Mouse (Mus musculus) splenic B cell, adult 2 months (primary cell): ENCODE measurements around the gene Entpd7.

Experiments
- DNase-seq: peaks from one replicate; pipeline ENCODE4 v3.0.0-alpha.2; 2011; ENCODE audit warnings: low read depth, low spot score
- H3K27me3 ChIP-seq: 2 replicates; pipeline ENCODE4 v1.6.1; 2012; ENCODE audit warnings: mild to moderate bottlenecking, low read length, moderate library complexity, mixed read lengths; ENCODE audit not compliant: control insufficient read depth, poor library complexity, insufficient read depth, severe bottlenecking
- H3K36me3 ChIP-seq: 2 replicates; pipeline ENCODE4 v1.6.1; 2012; ENCODE audit warnings: mild to moderate bottlenecking, low read length, moderate library complexity, mixed read lengths; ENCODE audit not compliant: control insufficient read depth, poor library complexity, insufficient read depth, severe bottlenecking

Gene Entpd7

DNA sequence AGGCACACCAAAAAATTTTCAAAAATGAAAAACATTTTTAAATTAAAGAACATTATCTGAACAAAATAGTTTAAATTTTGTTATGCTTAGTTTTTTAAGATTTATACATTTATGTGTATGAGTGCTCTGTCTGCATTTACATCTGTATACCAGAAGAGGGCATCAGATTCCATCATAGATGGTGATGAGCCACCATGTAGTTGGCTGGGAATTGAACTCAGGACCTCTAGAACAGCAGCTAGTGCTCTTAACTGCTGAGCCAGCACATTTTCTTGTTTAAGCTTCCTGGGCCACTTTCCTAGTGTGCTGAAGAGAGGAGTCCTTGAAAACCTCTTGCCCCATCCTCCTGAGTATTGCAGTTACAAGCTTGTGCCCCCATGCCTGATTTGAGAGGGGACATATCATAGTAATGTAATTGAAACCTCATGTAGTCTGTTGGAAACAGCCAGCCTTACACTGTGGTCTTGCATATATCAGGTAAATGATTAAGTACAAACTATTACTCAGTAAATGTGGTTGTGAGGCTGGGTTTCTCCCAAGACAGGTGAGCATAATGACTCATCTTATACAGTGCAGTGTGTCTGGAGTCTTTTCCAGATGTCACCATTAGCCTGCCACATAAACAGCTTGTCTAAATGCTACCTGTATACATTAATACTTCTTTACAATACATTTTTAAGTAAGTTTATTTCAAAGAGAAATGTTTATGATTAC, 72.2 kb downstream of the Entpd7 start:
- DNase-seq = no peak
- H3K36me3 ChIP-seq = peaks cover 4% of the 10 kb centered on the region; the same call in 1 of the 2 replicates
- H3K27me3 ChIP-seq = no peaks in the 10 kb centered on the region

DNA sequence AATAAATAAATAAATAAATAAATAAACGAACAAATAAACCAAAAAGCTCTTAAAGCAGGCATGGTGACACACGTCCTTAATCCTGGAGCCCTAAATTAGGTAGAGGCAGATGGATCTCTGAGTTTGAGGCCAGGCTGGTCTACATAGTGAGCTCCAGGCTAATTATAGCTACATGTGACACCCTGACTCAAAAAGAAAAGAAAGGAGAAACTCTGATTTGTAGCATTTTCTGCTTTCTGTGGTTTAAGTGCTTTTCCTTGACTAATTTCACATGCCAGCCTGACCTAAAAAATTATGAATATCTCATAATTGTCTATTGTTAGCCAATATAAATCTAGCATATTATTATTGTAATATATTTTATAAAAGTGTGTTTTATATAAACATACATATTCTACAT, 72.9 kb downstream of the Entpd7 start:
- Histone ChIP-seq H3K36me3 (peaks cover 4% of the 10 kb centered on the region; the same call in 1 of the 2 replicates), H3K27me3 (no peaks in the 10 kb centered on the region)
- no peak for DNase-seq

DNA sequence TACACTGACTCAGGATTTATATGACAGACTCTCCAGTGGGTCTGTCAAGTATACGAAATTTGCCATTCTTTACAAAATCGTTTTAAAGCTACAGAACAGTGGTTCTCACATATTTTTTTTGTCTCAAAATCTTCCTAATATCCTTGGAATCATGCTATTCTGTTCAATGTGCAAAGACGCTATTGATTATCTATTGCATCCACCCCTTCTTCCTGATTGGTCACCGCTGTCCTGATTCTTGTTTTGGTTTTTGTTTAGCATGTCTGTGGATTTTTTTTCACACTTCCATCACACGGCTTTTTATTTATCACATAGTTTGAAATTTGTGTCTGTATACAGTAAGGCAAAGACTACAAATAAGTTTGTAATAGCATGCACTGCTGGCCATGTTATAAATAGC, 77.0 kb downstream of the Entpd7 start:
- no peak for DNase-seq
- H3K36me3 ChIP-seq = peaks cover 8% of the 10 kb centered on the region
- no peaks in the 10 kb centered on the region for H3K27me3 ChIP-seq

DNA sequence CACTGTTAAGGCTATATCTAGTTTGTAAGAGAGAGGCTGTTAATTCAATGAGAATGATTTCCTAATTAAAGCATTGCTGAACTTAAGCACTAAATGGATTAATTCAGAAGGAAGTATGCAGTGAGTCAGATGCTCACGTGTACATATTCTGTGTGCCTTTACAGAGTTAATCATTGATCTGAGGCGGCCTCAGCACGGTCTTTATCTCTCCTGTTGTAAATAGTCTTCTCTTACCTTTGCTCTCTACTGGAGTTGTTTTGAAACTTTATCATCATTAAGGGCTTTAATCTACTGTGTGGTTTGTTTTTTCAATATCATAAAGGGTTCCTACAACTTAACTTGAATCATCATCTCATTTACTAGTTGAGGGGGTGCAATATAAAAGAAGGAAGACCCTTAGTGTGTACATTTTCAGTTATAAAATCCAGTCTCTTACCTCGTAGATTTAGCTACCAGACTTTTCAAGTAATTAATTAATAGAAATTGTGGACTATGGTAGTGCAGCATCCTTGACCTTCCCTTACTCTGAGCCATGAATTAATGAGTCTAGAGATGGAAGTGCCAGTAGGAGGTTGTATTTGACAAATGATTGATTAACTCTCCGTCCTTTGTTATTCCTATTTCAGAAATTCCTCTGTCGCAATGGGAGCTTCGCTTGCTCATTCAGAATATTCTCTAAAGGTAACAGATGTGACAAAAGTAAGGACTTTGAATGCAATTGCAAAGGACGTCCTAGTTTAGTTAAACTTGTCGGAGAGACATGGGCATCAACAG, 78.3 kb downstream of the Entpd7 start:
- H3K27me3 ChIP-seq = no peaks in the 10 kb centered on the region
- H3K36me3 ChIP-seq = peaks cover 8% of the 10 kb centered on the region
- DNase-seq = no peak

DNA sequence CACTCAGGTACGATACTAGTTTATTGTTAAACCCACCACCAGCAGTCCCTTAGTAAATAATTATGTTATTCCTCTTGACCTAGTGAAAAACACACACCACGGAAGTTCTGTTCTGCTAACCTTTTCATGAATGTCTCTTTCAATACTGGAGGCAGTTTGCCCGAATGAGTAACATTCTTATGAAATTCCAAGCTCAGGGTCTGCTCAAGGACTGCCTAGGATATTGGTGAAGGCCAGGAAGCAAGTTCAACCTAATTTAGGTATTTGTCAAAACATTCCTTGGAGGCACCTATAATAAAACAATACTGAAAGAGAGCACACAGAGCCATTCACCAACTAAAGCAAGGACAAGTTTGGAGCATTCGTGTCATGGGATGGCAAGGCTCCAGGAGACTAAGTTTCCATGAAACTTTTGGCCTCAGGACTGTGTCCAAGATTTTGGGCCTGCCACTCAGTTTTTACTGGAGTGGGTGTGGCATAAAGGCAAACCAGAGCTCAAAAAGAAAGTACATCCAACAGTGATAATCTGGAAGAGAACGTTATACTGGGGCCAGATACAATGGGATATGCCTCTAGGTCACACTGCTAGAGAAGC, 80.0 kb downstream of the Entpd7 start:
- DNase-seq = no peak
- Histone ChIP-seq H3K36me3 (peaks cover 8% of the 10 kb centered on the region), H3K27me3 (no peaks in the 10 kb centered on the region)

DNA sequence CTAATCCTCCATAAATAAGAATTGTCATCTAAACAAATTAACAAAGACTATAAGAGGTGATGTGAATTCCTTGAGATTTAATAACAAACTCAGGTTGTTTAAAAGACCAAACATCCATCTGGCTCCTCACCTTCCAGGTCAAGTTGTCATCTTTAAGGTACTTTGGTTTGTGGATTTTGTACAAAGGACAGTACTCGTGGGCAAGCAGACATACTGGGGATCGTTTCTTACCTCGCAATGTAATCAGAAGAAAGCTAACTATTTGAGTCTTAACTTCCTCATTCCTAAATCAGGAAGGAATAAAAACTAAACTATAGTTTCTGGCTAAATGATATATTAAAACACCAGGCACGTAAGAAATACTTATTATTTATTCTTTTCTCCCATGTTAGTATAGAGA, 81.1 kb downstream of the Entpd7 start:
- peaks cover 7% of the 10 kb centered on the region for H3K36me3 ChIP-seq
- H3K27me3 ChIP-seq = no peaks in the 10 kb centered on the region
- DNase-seq = no peak

DNA sequence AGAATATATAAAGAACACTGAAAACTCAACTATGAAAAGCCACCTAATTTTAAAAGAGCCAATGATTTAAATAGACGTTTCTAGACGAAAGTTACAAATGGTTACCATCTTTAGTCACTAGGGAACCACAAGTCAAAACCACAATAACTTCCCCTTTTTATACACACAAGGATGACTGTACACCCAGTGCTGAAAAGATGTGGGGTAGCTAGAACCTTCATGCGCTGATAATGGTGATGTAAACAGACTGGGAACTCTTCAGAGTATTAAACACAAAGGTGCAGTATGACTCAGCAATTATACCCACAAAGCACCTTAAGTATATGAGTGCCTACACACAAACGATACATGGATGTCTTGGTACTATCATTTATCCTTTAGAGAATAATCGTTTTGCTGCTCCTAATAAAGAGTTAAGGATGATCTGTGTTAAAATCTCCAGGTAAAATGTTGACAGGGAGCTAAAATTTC, 82.1 kb downstream of the Entpd7 start:
- peak; percentile 76 for DNase-seq
- Histone ChIP-seq H3K27me3 (no peaks in the 10 kb centered on the region), H3K36me3 (peaks cover 4% of the 10 kb centered on the region; the same call in 1 of the 2 replicates)

DNA sequence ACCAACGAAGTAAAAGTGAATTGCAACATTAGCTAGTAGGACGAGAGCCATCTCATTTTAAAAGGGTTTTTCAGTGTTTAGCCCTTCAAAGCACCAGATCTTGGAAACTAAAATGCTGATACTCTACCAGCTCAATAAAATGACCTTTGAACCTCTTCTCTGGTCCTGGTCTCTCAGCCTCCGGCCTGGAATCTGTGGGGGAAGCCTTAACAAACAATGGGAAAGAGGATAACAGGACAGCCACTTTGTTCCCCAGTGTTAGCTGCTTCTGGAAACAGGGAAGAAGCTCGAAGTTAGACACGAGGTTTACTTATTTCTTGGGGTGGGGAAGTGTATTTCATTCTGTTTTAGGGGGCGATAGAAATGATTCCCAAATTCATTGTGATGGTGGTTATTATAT, 82.8 kb downstream of the Entpd7 start:
- DNase-seq = no peak
- Histone ChIP-seq H3K27me3 (no peaks in the 10 kb centered on the region), H3K36me3 (peaks cover 4% of the 10 kb centered on the region; the same call in 1 of the 2 replicates)

DNA sequence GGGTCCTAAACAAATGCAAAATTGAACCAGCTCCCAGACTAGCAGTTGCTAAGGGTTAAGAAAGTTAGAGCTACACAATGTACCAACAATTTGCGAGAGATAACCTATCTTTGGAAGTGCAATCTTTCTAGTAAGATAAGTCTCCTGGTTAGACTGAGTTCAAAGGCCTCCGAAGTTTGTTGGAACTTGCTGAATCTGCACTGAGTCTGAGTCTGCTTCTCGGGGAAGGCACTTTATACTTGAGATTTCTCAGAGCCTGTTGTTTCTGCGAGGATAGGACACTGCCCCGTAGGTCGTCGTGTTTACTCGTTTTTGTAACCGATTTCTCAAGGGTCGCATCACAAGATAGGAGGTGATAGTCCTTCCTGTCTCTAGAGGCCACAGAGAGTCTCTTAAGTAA, 86.0 kb downstream of the Entpd7 start:
- no peaks in the 10 kb centered on the region for H3K36me3 ChIP-seq
- H3K27me3 ChIP-seq = no peaks in the 10 kb centered on the region
- no peak for DNase-seq

DNA sequence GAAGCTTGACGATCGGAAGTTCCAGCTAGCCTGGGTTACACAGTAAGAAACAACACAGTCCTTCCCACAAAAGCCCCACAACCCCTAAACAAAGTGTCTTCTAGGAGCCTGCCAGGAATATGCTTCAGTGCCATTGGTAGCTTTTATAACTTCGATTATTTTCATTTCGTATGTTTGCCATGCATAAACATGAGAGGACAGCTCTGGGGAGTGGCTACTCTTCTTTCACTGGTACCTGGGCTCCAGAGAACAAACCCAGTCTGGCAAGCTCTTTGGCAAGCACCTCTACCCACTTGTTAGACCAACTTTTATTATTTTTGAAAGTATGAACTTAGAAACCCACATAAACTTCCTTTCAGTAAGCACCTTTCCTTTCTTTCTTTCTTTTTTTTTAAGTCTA, 87.1 kb downstream of the Entpd7 start:
- DNase-seq = no peak
- no peaks in the 10 kb centered on the region for H3K36me3 ChIP-seq
- H3K27me3 ChIP-seq = no peaks in the 10 kb centered on the region

DNA sequence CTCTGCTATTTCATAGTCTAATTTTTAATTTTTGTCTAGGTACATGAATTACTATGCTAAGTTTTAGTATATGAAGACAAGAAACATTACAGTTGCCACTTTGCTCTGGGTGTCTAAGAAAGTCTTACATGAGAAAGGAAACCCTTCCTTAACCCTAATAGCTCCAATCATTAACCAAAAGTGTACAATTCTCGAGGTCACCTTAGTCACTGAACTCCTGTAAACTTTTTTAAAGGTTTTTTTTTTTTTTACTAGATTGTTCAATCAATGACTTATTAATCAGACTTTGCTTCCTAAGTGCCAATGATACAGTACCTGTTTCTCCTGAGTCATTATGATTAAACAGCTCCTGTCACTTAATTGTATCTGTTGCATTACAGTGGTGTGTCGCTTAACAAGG, 87.8 kb downstream of the Entpd7 start:
- no peaks in the 10 kb centered on the region for H3K27me3 ChIP-seq

DNA sequence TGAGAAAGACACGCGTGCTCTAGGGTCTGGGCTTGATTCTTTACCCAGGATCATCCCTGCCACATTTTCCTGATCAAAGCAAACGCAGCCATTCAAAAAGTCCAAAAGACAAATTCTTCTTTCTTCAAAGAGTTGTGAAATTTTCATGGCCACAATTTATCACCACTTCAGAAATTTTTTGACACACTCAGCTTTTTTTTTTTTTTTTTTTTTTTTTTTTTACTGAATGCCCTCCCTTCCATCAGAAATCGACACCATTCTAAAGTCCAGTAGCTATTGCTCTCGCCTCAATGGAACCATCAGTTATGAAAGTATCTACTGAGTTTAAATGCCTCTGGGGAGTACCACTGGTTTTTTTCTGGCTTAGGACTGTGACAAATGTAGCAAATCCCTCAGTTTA, 90.9 kb downstream of the Entpd7 start:
- H3K36me3 ChIP-seq = no peaks in the 10 kb centered on the region
- DNase-seq = no peak

More for the DNA sequence above, 87.8 kb downstream of the Entpd7 start:
- DNase-seq = no peak
- no peaks in the 10 kb centered on the region for H3K36me3 ChIP-seq

DNA sequence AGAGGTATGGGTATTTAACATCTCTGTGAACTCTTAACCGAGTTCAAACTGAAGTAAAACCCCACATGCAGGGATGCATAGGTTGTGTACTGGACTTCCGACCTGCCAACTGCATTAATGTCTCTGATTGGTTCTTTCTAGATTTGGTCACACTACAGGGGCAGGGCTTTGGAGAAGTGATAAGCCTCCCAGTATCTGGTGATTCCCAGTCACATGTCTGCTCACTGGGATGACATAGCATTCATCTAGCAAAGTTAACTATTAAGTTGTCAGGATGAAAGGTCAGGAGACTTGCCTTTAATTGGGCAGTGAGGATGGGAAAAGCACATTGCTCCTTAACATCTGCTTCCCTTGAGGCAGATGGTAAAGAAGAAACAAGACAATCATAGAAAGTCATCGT, 92.5 kb downstream of the Entpd7 start, which contains the start of gene Abcc2:
Gene Abcc2 (plus strand): TSS at position 213 of the 400 bp plus-strand sequence.
- Histone ChIP-seq H3K27me3 (no peaks in the 10 kb centered on the region), H3K36me3 (no peaks in the 10 kb centered on the region)
- no peak for DNase-seq

More for the DNA sequence above, 90.9 kb downstream of the Entpd7 start:
- no peaks in the 10 kb centered on the region for H3K27me3 ChIP-seq
